ENCODE assay signal across 24 mouse cellular contexts in the genomic region with DNA sequence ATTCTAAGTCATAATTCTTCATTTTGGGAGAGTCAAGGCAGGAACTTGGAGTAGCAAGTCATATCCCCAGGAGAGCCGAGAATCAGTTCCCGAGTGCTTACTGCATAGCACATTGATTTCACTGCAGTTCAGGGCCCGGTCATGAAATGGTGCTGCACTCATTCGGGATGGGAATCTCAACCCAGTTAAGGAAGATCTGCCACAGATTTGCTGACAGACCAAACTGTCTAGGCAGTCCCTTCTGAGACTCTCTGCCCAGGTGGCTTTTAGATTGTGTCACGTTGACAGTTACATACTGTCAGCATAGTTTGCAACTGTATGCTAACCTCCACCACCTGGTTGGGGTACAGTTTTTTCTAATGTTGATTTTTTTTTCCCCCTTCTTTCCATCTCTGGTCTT.
"Had no signal": no experiment of that assay in that cellular context is flagged by ENCODE, and none has a peak within 500 bp of the region (broad histone marks: within the 10 kb centered on the region; RNA-seq: fewer than 3 reads in every experiment).

No protein-coding gene starts in this region.

- H3K27ac ChIP-seq: forebrain, embryonic 15.5 days; heart, embryonic 10.5 days; hindbrain, embryonic 13.5 days; hindbrain, embryonic 15.5 days; hindbrain, postnatal 0 days; kidney, embryonic 15.5 days; kidney, postnatal 0 days; limb, embryonic 13.5 days; limb, embryonic 15.5 days had no signal

- H3K36me3 ChIP-seq: forebrain, embryonic 15.5 days; hindbrain, embryonic 15.5 days; limb, embryonic 15.5 days had no signal

- DNase-seq: forebrain, postnatal 0 days; gastrocnemius, postnatal 14 days; gastrocnemius, postnatal 36 days; heart, adult 18-20 months; heart, postnatal 14 days; heart, postnatal 36 days; kidney, adult 11 months; kidney, adult 2 months; kidney, adult 9 months; kidney, postnatal 14 days; kidney, postnatal 36 days; layer of hippocampus, adult 9-11 months; layer of hippocampus, postnatal 36 days; left cerebral cortex, postnatal 4 days had no signal

- H3K27me3 ChIP-seq: forebrain, embryonic 15.5 days; heart, embryonic 12.5 days; hindbrain, embryonic 13.5 days; hindbrain, embryonic 15.5 days; kidney, embryonic 15.5 days; limb, embryonic 13.5 days; limb, embryonic 15.5 days had no signal

- H3K4me3 ChIP-seq: forebrain, embryonic 15.5 days; heart, embryonic 10.5 days; heart, embryonic 12.5 days; hindbrain, embryonic 13.5 days; hindbrain, embryonic 15.5 days; kidney, embryonic 15.5 days; limb, embryonic 13.5 days; limb, embryonic 15.5 days had no signal
